Mouse (Mus musculus): Measurements from ENCODE around the gene Gjb6.

Gjb6 gene

DNA sequence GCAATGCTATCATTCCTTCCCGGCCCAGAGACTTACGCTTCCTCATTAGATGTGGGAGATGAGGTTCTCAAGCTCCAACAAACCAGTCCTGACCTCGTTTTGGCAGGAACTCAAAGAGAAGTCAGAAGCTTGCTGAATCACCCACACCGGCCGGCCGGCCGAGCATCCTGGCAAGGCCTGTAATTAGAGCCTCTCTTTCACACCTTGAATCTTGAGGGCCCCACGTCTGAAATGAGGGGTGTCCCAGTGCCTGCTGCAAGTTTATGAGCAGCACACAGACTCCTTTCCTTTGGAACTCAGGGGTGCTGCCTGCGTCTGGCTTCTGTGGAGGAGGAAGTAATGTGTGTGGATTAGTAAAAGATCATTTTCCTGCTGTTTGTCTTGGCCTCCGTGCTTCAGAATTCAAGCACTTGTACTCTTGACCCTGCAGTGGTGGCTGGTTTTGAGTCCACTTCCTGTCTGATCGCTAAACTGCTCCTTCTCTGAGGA lies 49.2 kb downstream of the Gjb6 start:
- DNase-seq (ENCODE audit: low read depth): no peak

DNA sequence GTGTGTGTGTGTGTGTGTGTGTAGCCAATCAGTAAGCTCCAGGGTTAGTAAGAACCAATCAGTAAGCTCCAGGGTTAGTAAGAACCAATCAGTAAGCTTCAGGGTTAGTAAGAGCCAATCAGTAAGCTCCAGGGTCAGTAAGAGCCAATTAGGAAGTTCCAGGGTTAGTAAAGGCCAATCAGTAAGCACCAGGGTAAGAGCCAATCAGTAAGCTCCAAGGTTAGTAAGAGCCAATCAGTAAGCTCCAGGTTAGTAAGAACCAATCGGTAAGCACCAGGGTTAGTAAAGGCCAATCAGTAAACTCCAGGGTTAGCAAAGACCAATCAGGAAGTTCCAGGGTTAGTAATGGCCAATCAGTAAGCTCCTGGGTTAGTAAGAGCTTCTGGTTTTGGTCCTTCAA lies 50.5 kb downstream of the Gjb6 start:
- no peak for DNase-seq (ENCODE audit: low read depth)

DNA sequence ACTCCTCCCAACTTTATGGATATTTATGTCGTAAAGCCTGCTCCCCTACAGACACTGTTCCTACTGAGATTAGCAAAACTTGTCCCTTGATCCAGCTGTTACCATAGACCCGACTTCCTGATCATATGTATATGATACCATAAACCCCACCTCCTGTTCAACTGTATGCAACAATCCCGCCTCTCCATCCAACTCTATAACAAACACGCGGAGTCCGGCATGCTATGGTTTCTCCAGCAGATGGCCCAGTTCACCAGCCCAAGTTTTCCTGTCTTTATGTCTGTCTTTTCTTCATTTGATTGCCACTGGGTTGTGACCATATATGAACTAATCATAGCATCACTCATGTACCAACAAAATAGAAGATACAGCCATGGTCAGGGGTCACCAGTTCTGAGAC lies 57.9 kb downstream of the Gjb6 start:
- no peak for DNase-seq (ENCODE audit: low read depth)

Data from c-Kit-positive CD71-positive TER-119-negative erythroid progenitor cells, embryonic 14.5 days (primary cell).